Mouse (Mus musculus) MEL (cell line): ENCODE results near the gene Msmp. TPM values are rescaled to one million over a fixed set of nuclear protein-coding genes. Genes with fewer than 3 reads are reported as not detected.
A peak's percentile ranks its signal among the peaks of the same experiment; 100 is the strongest.

Experiments used
- DNase-seq: peaks from one replicate; pipeline ENCODE4 v3.0.0; 2011; ENCODE audit warnings: low read depth, low spot score
- H3K27ac ChIP-seq: 2 replicates; pipeline ENCODE4 v1.5.1; 2012; ENCODE audit warnings: low read depth, mild to moderate bottlenecking, control low read depth, low read length, moderate library complexity; ENCODE audit not compliant: control insufficient read depth
- H3K27me3 ChIP-seq, 2 experiments: fragments of 150-350 bp in 1 of 2; sonication (generic) in 1 of 2; 2 replicates each; pipeline ENCODE4 v1.6.1; 2012; ENCODE audit warnings: low read length in 2 of 2, mild to moderate bottlenecking in 2 of 2, improper control_type of control experiment in 1 of 2, moderate library complexity in 1 of 2; ENCODE audit not compliant: insufficient read depth in 2 of 2, control insufficient read depth in 1 of 2
- H3K36me3 ChIP-seq, 2 experiments: 2 replicates each; pipeline ENCODE4 v1.6.1; 2012 to 2014; ENCODE audit warnings: low read length in 2 of 2, improper control_type of control experiment in 1 of 2, inconsistent platforms in 1 of 2, mild to moderate bottlenecking in 1 of 2; ENCODE audit not compliant: insufficient read depth in 2 of 2, control insufficient read depth in 1 of 2
- H3K4me1 ChIP-seq, 2 experiments: fragments of 150-350 bp in 1 of 2; sonication (generic) in 1 of 2; 2 replicates each; pipeline ENCODE4 v1.6.1; 2012; ENCODE audit warnings: low read length in 2 of 2, improper control_type of control experiment in 1 of 2, mild to moderate bottlenecking in 1 of 2; ENCODE audit not compliant: insufficient read depth in 2 of 2, control insufficient read depth in 1 of 2
- H3K4me3 ChIP-seq, 2 experiments: fragments of 150-350 bp in 1 of 2; sonication (generic) in 1 of 2; 2 replicates each; pipeline ENCODE4 v1.5.1; 2012; ENCODE audit warnings: low read depth in 2 of 2, low read length in 2 of 2, mild to moderate bottlenecking in 2 of 2, moderate library complexity in 2 of 2, control low read depth in 1 of 2, improper control_type of control experiment in 1 of 2; ENCODE audit not compliant: control insufficient read depth in 1 of 2, insufficient read depth in 1 of 2
- H3K79me2 ChIP-seq: 2 replicates; pipeline ENCODE4 v1.6.1; 2012; ENCODE audit warnings: mild to moderate bottlenecking, low read length, moderate library complexity; ENCODE audit not compliant: control insufficient read depth, poor library complexity, insufficient read depth
- H3K9ac ChIP-seq: 2 replicates; pipeline ENCODE4 v1.6.1; 2012; ENCODE audit warnings: low read depth, mild to moderate bottlenecking, control low read depth, low read length, moderate library complexity; ENCODE audit not compliant: control insufficient read depth, poor library complexity, severe bottlenecking
- H3K9me3 ChIP-seq: fragments of 150-350 bp; sonication (generic); replicated peaks from 2 replicates; pipeline ENCODE4 v1.6.1; 2012; ENCODE audit warnings: mild to moderate bottlenecking, low read length, improper control_type of control experiment, moderate library complexity; ENCODE audit not compliant: insufficient read depth
- CHD1 ChIP-seq: IDR thresholded peaks from 2 replicates; pipeline ENCODE4 v1.6.1; 2012; ENCODE audit warnings: low read depth, mild to moderate bottlenecking, inconsistent platforms, low read length, improper control_type of control experiment
- CTCF ChIP-seq, 3 experiments: IDR thresholded peaks in 2 of 3; conservative IDR thresholded peaks in 1 of 3; 2 replicates each; pipeline ENCODE4 v1.5.1; 2011 to 2012; ENCODE audit warnings: low read length in 3 of 3, low read depth in 2 of 3, mild to moderate bottlenecking in 2 of 3, improper control_type of control experiment in 1 of 3, inconsistent platforms in 1 of 3, mixed read lengths in 1 of 3, moderate library complexity in 1 of 3; ENCODE audit not compliant: control insufficient read depth in 1 of 3, insufficient read depth in 1 of 3, poor library complexity in 1 of 3, severe bottlenecking in 1 of 3
- ELF1 ChIP-seq: IDR thresholded peaks from 2 replicates; pipeline ENCODE4 v1.6.1; 2014; ENCODE audit warnings: low read depth, mild to moderate bottlenecking, inconsistent platforms, low read length, improper control_type of control experiment, moderate library complexity
- EP300 ChIP-seq, 2 experiments: IDR thresholded peaks; 2 replicates each; pipeline ENCODE4 v1.6.1; 2011; ENCODE audit warnings: improper control_type of control experiment in 2 of 2, low read length in 2 of 2, low read depth in 1 of 2, mild to moderate bottlenecking in 1 of 2
- ETS1 ChIP-seq: IDR thresholded peaks from 2 replicates; pipeline ENCODE4 v1.6.1; 2012; ENCODE audit warnings: low read depth, mild to moderate bottlenecking, inconsistent platforms, low read length, improper control_type of control experiment, moderate library complexity
- GABPA ChIP-seq: IDR thresholded peaks from 2 replicates; pipeline ENCODE4 v1.6.1; 2012; ENCODE audit warnings: low read depth, mild to moderate bottlenecking, inconsistent platforms, low read length, improper control_type of control experiment, moderate library complexity
- GATA1 ChIP-seq: IDR thresholded peaks from 2 replicates; pipeline ENCODE4 v1.6.1; 2011; ENCODE audit warnings: low read depth, low read length, improper control_type of control experiment
- HCFC1 ChIP-seq: IDR thresholded peaks from 2 replicates; pipeline ENCODE4 v1.6.1; 2012; ENCODE audit warnings: low read depth, mild to moderate bottlenecking, inconsistent platforms, low read length, improper control_type of control experiment, moderate library complexity
- KAT2A ChIP-seq: conservative IDR thresholded peaks from 2 replicates; pipeline ENCODE4 v1.6.1; 2012; ENCODE audit warnings: low read depth, low read length, improper control_type of control experiment, inconsistent platforms
- MAX ChIP-seq: IDR thresholded peaks from 2 replicates; pipeline ENCODE4 v1.6.1; 2011; ENCODE audit warnings: low read length, improper control_type of control experiment
- MAZ ChIP-seq: IDR thresholded peaks from 2 replicates; pipeline ENCODE4 v1.6.1; 2012; ENCODE audit warnings: low read depth, mild to moderate bottlenecking, inconsistent platforms, low read length, improper control_type of control experiment
- MEF2A ChIP-seq: IDR thresholded peaks from 2 replicates; pipeline ENCODE4 v1.6.1; 2014; ENCODE audit warnings: low read depth, mild to moderate bottlenecking, inconsistent platforms, low read length, improper control_type of control experiment; ENCODE audit not compliant: poor library complexity, insufficient replicate concordance, severe bottlenecking; ENCODE audit errors: extremely low read depth
- MXI1 ChIP-seq: IDR thresholded peaks from 2 replicates; pipeline ENCODE4 v1.6.1; 2011; ENCODE audit warnings: mild to moderate bottlenecking, low read depth, low read length, improper control_type of control experiment
- NELFE ChIP-seq: IDR thresholded peaks from 2 replicates; pipeline ENCODE4 v1.6.1; 2011; ENCODE audit warnings: low read depth, low read length, improper control_type of control experiment
- NRF1 ChIP-seq: IDR thresholded peaks from 2 replicates; pipeline ENCODE4 v1.6.1; 2014; ENCODE audit warnings: low read depth, mild to moderate bottlenecking, inconsistent platforms, low read length, improper control_type of control experiment, moderate library complexity; ENCODE audit not compliant: poor library complexity, insufficient read depth, severe bottlenecking
- POLR2A ChIP-seq, 2 experiments: IDR thresholded peaks; 2 replicates each; pipeline ENCODE4 v1.6.1; 2011 to 2012; ENCODE audit warnings: low read length in 2 of 2, mild to moderate bottlenecking in 2 of 2, control low read depth in 1 of 2, improper control_type of control experiment in 1 of 2, low read depth in 1 of 2, moderate library complexity in 1 of 2; ENCODE audit not compliant: control insufficient read depth in 1 of 2, insufficient read depth in 1 of 2, poor library complexity in 1 of 2
- POLR2AphosphoS2 ChIP-seq: IDR thresholded peaks from 2 replicates; pipeline ENCODE4 v1.6.1; 2011; ENCODE audit warnings: low read length, improper control_type of control experiment
- RAD21 ChIP-seq: IDR thresholded peaks from 2 replicates; pipeline ENCODE4 v1.6.1; 2011; ENCODE audit warnings: mild to moderate bottlenecking, low read depth, low read length, improper control_type of control experiment
- SIN3A ChIP-seq: IDR thresholded peaks from 2 replicates; pipeline ENCODE4 v1.6.1; 2012; ENCODE audit warnings: low read length, improper control_type of control experiment, inconsistent platforms
- TAL1 ChIP-seq: IDR thresholded peaks from 2 replicates; pipeline ENCODE4 v1.6.1; 2012; ENCODE audit warnings: mild to moderate bottlenecking, inconsistent platforms, low read length, moderate library complexity, mixed read lengths
- TBP ChIP-seq: IDR thresholded peaks from 2 replicates; pipeline ENCODE4 v1.8.0; 2011; ENCODE audit warnings: low read depth, low read length, improper control_type of control experiment
- TCF12 ChIP-seq: IDR thresholded peaks from 2 replicates; pipeline ENCODE4 v1.6.1; 2014; ENCODE audit warnings: low read depth, mild to moderate bottlenecking, inconsistent platforms, low read length, improper control_type of control experiment, moderate library complexity
- UBTF ChIP-seq: IDR thresholded peaks from 2 replicates; pipeline ENCODE4 v1.6.1; 2012; ENCODE audit warnings: low read depth, mild to moderate bottlenecking, inconsistent platforms, low read length, improper control_type of control experiment, moderate library complexity, borderline replicate concordance; ENCODE audit not compliant: insufficient read depth
- USF2 ChIP-seq, 2 experiments: IDR thresholded peaks; 2 replicates each; pipeline ENCODE4 v1.6.1; 2011 to 2012; ENCODE audit warnings: improper control_type of control experiment in 2 of 2, low read length in 2 of 2, borderline replicate concordance in 1 of 2, inconsistent platforms in 1 of 2, low read depth in 1 of 2, mild to moderate bottlenecking in 1 of 2; ENCODE audit not compliant: insufficient read depth in 1 of 2
- ZKSCAN1 ChIP-seq: IDR thresholded peaks from 2 replicates; pipeline ENCODE4 v1.6.1; 2012; ENCODE audit warnings: low read depth, mild to moderate bottlenecking, inconsistent platforms, low read length, improper control_type of control experiment, moderate library complexity
- ZMIZ1 ChIP-seq: IDR thresholded peaks from 2 replicates; pipeline ENCODE4 v1.6.1; 2012; ENCODE audit warnings: low read depth, mild to moderate bottlenecking, inconsistent platforms, low read length, improper control_type of control experiment, moderate library complexity
- ZNF384 ChIP-seq: IDR thresholded peaks from 2 replicates; pipeline ENCODE4 v1.6.1; 2012; ENCODE audit warnings: low read depth, mild to moderate bottlenecking, inconsistent platforms, low read length, improper control_type of control experiment
- polyA plus RNA-seq, 2 experiments: library from polyadenylated mRNA; stranded (reverse) in 1 of 2; unstranded in 1 of 2; fragments of >175 nt in 1 of 2; fragments of >200 nt in 1 of 2; gene quantifications; 2 replicates each; pipeline versions ENCODE4 v1.2.1 to v1.2.4; 2012; ENCODE audit warnings: low replicate concordance in 2 of 2, low read depth in 1 of 2; ENCODE audit not compliant: insufficient read length in 2 of 2, insufficient read depth in 1 of 2, missing spikeins in 1 of 2
- total RNA-seq: library from RNA; depleted of rRNA; stranded (reverse); fragments of 300-350 nt; gene quantifications from 2 replicates; pipeline ENCODE4 v1.2.3, GENCODE M21; 2012

The Msmp gene
- total and polyA plus RNA-seq, 3 experiments, result 0.73 to 2.5 TPM; not detected in 1

DNA sequence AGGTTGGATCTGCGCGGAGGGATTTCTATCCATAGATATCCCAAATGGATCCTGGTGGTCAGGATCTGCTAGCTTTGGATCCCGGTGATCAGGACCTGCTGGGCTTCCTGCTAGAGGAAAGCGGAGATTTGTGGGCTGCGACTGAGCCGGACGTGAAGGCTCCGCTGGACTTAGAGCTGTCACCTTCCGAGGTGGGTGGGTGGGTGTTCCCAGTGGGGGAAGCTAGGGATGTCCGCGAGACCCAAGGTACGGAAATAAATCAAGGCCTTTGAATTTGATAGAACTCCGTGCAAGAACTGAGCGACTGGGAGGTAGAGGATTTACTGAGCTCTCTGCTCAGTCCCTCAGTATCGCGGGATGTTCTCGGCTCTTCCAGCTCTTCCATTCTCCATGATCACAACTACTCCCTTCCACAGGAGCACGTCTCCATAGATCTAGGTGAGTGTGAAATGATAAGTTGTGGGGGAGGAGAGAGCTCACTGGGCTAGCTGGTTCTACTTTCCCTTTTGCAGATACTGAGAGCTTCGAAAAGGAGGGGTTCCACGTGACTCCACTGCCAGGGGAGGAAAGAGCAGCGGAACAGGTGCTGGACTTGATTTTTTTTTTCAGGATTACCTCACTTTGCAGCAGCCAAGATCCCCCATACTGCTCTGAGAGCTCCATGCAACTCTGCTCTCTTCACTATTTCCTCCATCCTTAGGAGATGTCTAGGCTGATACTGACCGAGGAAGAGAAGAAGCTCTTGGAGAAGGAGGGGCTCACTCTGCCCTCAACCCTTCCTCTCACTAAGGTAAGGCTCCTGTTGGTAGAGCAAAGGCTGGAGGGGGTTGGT is 21.3 kb downstream of the Msmp start (continued):
- TF ChIP-seq RAD21, result no peak
- TF ChIP-seq ZMIZ1, result no peak
- TF ChIP-seq USF2 (IDR thresholded peaks at IDR 0.05; ENCODE audit: borderline replicate concordance in 1 of 2, insufficient read depth in 1 of 2, low read depth in 1 of 2, low read length in 2 of 2), result no peak
- TF ChIP-seq ETS1, result 0 out of 2 replicates have a peak, but pooled peaks have one; percentile 7
- no peak for TF ChIP-seq ELF1
- no peak for TF ChIP-seq TAL1

DNA sequence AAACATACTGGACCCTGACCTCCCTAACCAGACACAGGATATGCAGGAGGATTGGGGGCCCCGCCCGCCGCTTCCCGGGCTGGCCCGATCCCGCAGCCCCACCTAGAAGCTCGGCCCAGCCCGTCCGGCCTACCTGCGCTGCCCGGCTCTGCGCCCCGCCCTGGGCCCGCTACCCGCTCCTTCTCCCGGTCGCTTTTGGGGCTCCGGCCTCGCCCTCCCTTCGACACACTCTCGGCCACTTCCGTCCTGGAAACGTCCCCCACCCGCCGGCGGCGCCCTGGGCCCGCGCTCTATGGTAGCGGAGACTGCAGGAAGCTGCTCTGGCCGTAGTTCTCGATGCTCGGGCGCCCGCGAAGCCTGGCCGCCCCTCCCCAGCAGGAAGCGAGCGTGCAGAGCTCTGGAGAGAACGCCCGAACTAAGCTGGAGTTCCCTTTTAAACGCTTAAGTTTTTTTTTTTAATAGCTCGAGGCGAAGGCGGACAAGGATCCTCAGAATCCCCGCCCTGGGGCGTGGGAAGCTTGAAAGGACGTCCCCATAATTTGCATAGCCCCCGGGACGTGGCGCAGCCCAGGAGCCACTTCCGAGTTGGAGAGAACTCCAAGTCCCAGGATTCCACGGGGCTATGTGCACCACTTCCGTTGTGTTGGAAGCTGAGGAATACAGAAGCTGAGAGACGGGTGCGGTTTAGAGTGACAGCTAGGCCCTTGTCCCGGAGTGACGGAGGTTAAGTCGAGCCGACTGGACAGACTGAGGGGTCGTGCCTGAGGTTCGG is 22.1 kb downstream of the Msmp start, which contains the start of the genes Creb3 and Tln1:
Gene Creb3 (plus strand): TSS at position 336 of the 772 bp plus-strand sequence.
Gene Tln1 (minus strand): TSS at position 695 of the 772 bp plus-strand sequence.
- Histone ChIP-seq H3K79me2 (peaks cover 47% of the 10 kb centered on the region), H3K27me3 (no peaks in the 10 kb centered on the region), H3K4me3 (peak within 1 kb of the TSS; percentile 82 to 92), H3K9ac (peak within 1 kb of the TSS; percentile 92), H3K9me3 (no peaks in the 10 kb centered on the region), H3K27ac (peak within 1 kb of the TSS; percentile 99), H3K36me3 (peaks cover 0 to 40% of the 10 kb centered on the region in 2 experiments; a peak in 2 of 4 replicates), H3K4me1 (peaks cover 26 to 46% of the 10 kb centered on the region in 2 experiments)
- DNase-seq, result peak; percentile 98
- TF ChIP-seq MEF2A, result no peak
- peak; percentile 69 for TF ChIP-seq NELFE
- TF ChIP-seq NRF1, result 0 out of 2 replicates have a peak, but pooled peaks have one; percentile 27
- TF ChIP-seq POLR2AphosphoS2, result peak; percentile 61; the same call in 1 of the 2 replicates
- TF ChIP-seq POLR2A (IDR thresholded peaks at IDR 0.05; ENCODE audit: control insufficient read depth in 1 of 2, insufficient read depth in 1 of 2, low read depth in 1 of 2, low read length in 2 of 2, poor library complexity in 1 of 2), result peak; percentile 61 to 78; a peak in 3 of 4 replicates
- TF ChIP-seq MAX, result 0 out of 2 replicates have a peak, but pooled peaks have one; percentile 36
- TF ChIP-seq KAT2A, result peak; percentile 78
- TF ChIP-seq MXI1, result peak; percentile 80
- no peak for TF ChIP-seq GATA1
- TF ChIP-seq ZNF384, result peak; percentile 92
- peak; percentile 90 for TF ChIP-seq SIN3A
- TF ChIP-seq ZMIZ1, result peak; percentile 36; the same call in 1 of the 2 replicates
- TF ChIP-seq TBP, result peak; percentile 66; the same call in 1 of the 2 replicates
- TF ChIP-seq HCFC1, result peak; percentile 95
- peak; percentile 98 for TF ChIP-seq ELF1
- peak; percentile 51; the same call in 1 of the 2 replicates for TF ChIP-seq GABPA
- TF ChIP-seq MAZ, result peak; percentile 86
- no peak for TF ChIP-seq CHD1
- no peak for TF ChIP-seq UBTF
- TF ChIP-seq CTCF (IDR thresholded peaks at IDR 0.05 in 2 of 3, conservative IDR thresholded peaks at IDR 0.05 in 1 of 3; ENCODE audit: control insufficient read depth in 1 of 3, insufficient read depth in 1 of 3, low read depth in 2 of 3, low read length in 3 of 3, poor library complexity in 1 of 3, severe bottlenecking in 1 of 3), result peak in 2 of 3 experiments; percentile 34 to 49; a peak in 4 of 6 replicates
- no peak; the same call in 1 of the 2 replicates for TF ChIP-seq TCF12
- no peak for TF ChIP-seq ZKSCAN1
- 0 out of 4 replicates have a peak, but pooled peaks of 1 of the 2 experiments have one; percentile 3 for TF ChIP-seq EP300 (IDR thresholded peaks at IDR 0.05; ENCODE audit: low read depth in 1 of 2, low read length in 2 of 2)
- TF ChIP-seq, all 39 proteins: peak for 17
